30 mouse cellular contexts compared by ENCODE assay signal in genomic region chr13:29499750-29500149, GRCm38 (mm10).
"Had no signal": no experiment of that assay in that cellular context is flagged by ENCODE, and none has a peak within 500 bp of the region (broad histone marks: within the 10 kb centered on the region; RNA-seq: fewer than 3 reads in every experiment).

No protein-coding gene starts in this region.

- H3K36me3 ChIP-seq: limb, embryonic 10.5 days; limb, embryonic 12.5 days; limb, embryonic 13.5 days; limb, embryonic 15.5 days; liver, embryonic 12.5 days; liver, embryonic 13.5 days; liver, embryonic 15.5 days; lung, embryonic 15.5 days; midbrain, embryonic 10.5 days; midbrain, embryonic 12.5 days; midbrain, embryonic 13.5 days; midbrain, embryonic 15.5 days; neural tube, embryonic 12.5 days had no signal

- ATAC-seq: liver, embryonic 12.5 days; lung, postnatal 0 days; midbrain, embryonic 13.5 days; midbrain, embryonic 15.5 days; midbrain, embryonic 16.5 days had no signal

- H3K4me2 ChIP-seq: limb, embryonic 12.5 days; limb, embryonic 13.5 days; limb, embryonic 15.5 days; liver, embryonic 12.5 days; liver, embryonic 13.5 days; liver, embryonic 15.5 days; lung, embryonic 14.5 days; lung, embryonic 15.5 days; midbrain, embryonic 11.5 days; midbrain, embryonic 12.5 days; midbrain, embryonic 13.5 days; midbrain, embryonic 15.5 days; neural tube, embryonic 12.5 days had no signal

- H3K27ac ChIP-seq: left cerebral cortex, adult 2 months; limb, embryonic 10.5 days; limb, embryonic 12.5 days; limb, embryonic 13.5 days; limb, embryonic 15.5 days; liver, embryonic 12.5 days; liver, embryonic 13.5 days; liver, embryonic 14.5 days; liver, embryonic 15.5 days; lung, embryonic 15.5 days; macrophage; midbrain, embryonic 10.5 days; midbrain, embryonic 12.5 days; midbrain, embryonic 13.5 days; midbrain, embryonic 15.5 days; neural tube, embryonic 12.5 days had no signal

- H3K9ac ChIP-seq: limb, embryonic 12.5 days; limb, embryonic 13.5 days; limb, embryonic 15.5 days; liver, embryonic 12.5 days; liver, embryonic 13.5 days; liver, embryonic 14.5 days; liver, embryonic 15.5 days; lung, embryonic 14.5 days; lung, embryonic 15.5 days; midbrain, embryonic 12.5 days; midbrain, embryonic 13.5 days; midbrain, embryonic 15.5 days; neural tube, embryonic 12.5 days had no signal

- H3K4me3 ChIP-seq: left cerebral cortex, adult 2 months; limb, embryonic 10.5 days; limb, embryonic 12.5 days; limb, embryonic 13.5 days; limb, embryonic 15.5 days; liver, embryonic 12.5 days; liver, embryonic 13.5 days; liver, embryonic 15.5 days; lung, embryonic 15.5 days; megakaryocyte, embryonic 14.5 days; midbrain, embryonic 10.5 days; midbrain, embryonic 12.5 days; midbrain, embryonic 13.5 days; midbrain, embryonic 15.5 days; myocyte; neural tube, embryonic 12.5 days had no signal

- DNase-seq: left cerebral cortex, postnatal 4 days; liver; liver, embryonic 13.5 days; lung, adult 18-20 months; lung, adult 2 months; lung, embryonic 14.5 days; lung, postnatal 10 days; lung, postnatal 36 days; lung, postnatal 4 days; midbrain, embryonic 14.5 days had no signal

- H3K9me3 ChIP-seq: limb, embryonic 10.5 days; limb, embryonic 12.5 days; limb, embryonic 13.5 days; limb, embryonic 15.5 days; liver, embryonic 12.5 days; liver, embryonic 13.5 days; liver, embryonic 15.5 days; lung, embryonic 15.5 days; megakaryocyte, embryonic 14.5 days; midbrain, embryonic 10.5 days; midbrain, embryonic 12.5 days; midbrain, embryonic 13.5 days; midbrain, embryonic 15.5 days; neural tube, embryonic 12.5 days had no signal

- H3K27me3 ChIP-seq: limb, embryonic 12.5 days; limb, embryonic 13.5 days; limb, embryonic 15.5 days; liver, embryonic 12.5 days; liver, embryonic 13.5 days; liver, embryonic 15.5 days; lung, embryonic 15.5 days; midbrain, embryonic 12.5 days; midbrain, embryonic 13.5 days; midbrain, embryonic 15.5 days; neural tube, embryonic 12.5 days had no signal

- H3K4me1 ChIP-seq: limb, embryonic 10.5 days; liver, embryonic 12.5 days; liver, embryonic 13.5 days; liver, embryonic 15.5 days; neural tube, embryonic 12.5 days had no signal
